Mouse (Mus musculus) small intestine, adult 2 months (tissue): ENCODE measurements around the gene Ap2b1. TPM values are rescaled to one million over a fixed set of nuclear protein-coding genes. Genes with fewer than 3 reads are reported as not detected.
A peak's percentile ranks its signal among the peaks of the same experiment; 100 is the strongest.
"Not testable (repeated sequence)": the region's sequence is repeated elsewhere in the genome, so short reads cannot be mapped to it uniquely, and the experiment has no call there.

ENCODE experiments used
- H3K27ac ChIP-seq: fragments of 200-500 bp; 2 replicates; pipeline ENCODE4 v1.5.1; 2012; ENCODE audit warnings: low read depth, low read length, control low read depth, inconsistent platforms; ENCODE audit not compliant: insufficient read depth
- H3K27me3 ChIP-seq: fragments of 200-500 bp; 2 replicates; pipeline ENCODE4 v1.6.1; 2012; ENCODE audit warnings: mild to moderate bottlenecking, moderate library complexity, low read length, inconsistent platforms; ENCODE audit not compliant: control insufficient read depth, insufficient read depth
- H3K36me3 ChIP-seq: fragments of 200-500 bp; 2 replicates; pipeline ENCODE4 v1.6.1; 2012; ENCODE audit warnings: mild to moderate bottlenecking, low read length, control low read depth, inconsistent platforms; ENCODE audit not compliant: control insufficient read depth, insufficient read depth
- H3K4me1 ChIP-seq: fragments of 200-500 bp; 2 replicates; pipeline ENCODE4 v1.6.1; 2012; ENCODE audit warnings: low read length, inconsistent platforms, mixed read lengths; ENCODE audit not compliant: control insufficient read depth, insufficient read depth, insufficient read length
- H3K4me3 ChIP-seq: fragments of 200-500 bp; 2 replicates; pipeline ENCODE4 v1.5.1; 2012; ENCODE audit warnings: low read depth, mild to moderate bottlenecking, control low read depth, inconsistent platforms, low read length, moderate library complexity
- CTCF ChIP-seq: fragments of 200-500 bp; IDR thresholded peaks from 2 replicates; pipeline ENCODE4 v1.5.1; 2012; ENCODE audit warnings: low read depth, mild to moderate bottlenecking, control low read depth, inconsistent platforms, low read length, moderate library complexity, mixed read lengths; ENCODE audit not compliant: insufficient replicate concordance, insufficient read length; ENCODE audit errors: extremely low read depth
- POLR2A ChIP-seq: fragments of 200-500 bp; IDR thresholded peaks from 2 replicates; pipeline ENCODE4 v1.6.1; 2012; ENCODE audit warnings: low read depth, mild to moderate bottlenecking, control low read depth, inconsistent platforms, low read length, moderate library complexity
- WGBS: fragments of 180-500 bp; shearing (Covaris S2); methylation state at CpG from one replicate; pipeline ENCODE4 v1.1.7; 2018; 5-methylcytosine and 5-hydroxymethylcytosine counted together
- polyA plus RNA-seq: library from polyadenylated mRNA; depleted of rRNA; stranded (reverse); fragments of >200 nt; gene quantifications from 2 replicates; pipeline ENCODE4 v1.2.3, GENCODE M21; 2012

Ap2b1 gene
- polyA plus RNA-seq, 1 experiment = 27.1 TPM

DNA sequence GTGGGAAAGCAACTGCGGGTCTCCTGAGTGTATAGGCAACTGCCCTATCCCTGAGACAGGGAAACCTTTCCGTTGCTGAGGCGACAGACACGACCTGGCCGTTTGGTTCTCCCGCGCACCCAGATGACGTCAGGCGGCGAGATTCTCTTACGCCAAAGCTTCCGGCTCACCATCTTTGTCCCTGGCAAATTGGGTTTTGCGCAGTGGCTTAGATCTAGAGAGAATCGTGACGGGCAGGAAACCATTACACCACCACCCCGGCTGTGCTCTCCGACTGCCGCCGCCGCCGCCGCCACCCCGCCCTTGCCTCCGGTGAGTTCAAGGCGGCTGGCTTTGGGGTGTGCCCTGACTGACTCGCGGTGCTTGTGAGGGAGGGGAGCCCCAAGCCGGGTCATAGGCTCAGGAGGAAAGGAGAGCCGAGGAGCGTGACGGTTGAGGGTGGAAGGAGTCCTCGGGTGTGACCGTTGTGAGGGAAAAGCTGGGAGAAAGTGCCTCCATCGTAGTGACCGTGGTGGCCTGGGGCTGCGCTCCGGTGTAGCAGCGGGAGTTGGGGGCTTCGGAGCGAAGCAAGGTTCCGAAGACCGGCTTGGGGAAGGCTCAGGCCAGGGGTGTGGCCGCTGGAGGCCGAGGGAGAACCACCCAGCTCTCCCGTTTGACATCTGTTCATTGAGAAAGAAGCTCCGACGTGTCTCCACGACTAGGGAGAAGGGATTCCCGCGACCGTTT, 3.9 kb downstream of the Ap2b1 start, which contains the start of gene Pex12:
Gene Pex12 (minus strand): TSS at position 61 of the 726 bp plus-strand sequence.
- Histone ChIP-seq H3K36me3 (no peaks in the 10 kb centered on the region), H3K27ac (peak within 1 kb of the TSS; percentile 95), H3K27me3 (no peaks in the 10 kb centered on the region), H3K4me1 (peaks cover 4% of the 10 kb centered on the region), H3K4me3 (peak within 1 kb of the TSS; percentile 82)
- under 1% methylated on average over 51 of the region's 51 CpGs for WGBS
- TF ChIP-seq CTCF (no peak), POLR2A (peak; percentile 47)

DNA sequence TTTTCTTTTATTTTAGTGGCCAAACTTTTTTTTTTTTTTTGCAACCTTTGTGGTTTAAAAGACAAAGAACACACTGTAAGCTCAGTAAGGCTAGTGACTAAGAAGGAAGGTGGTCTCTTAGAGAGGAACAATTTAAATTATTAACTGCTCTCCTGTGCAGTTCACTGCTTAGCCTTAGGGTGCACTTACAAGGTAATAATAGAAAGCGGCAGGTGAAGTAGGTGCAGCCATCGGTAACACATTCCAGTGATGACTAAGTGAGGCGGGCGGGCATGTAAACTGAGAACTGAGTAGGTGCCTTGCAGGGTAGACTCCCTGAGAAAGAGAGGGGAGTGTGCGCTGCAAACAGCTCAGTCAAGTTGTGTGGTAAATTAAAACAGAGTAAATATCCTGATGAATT, 4.9 kb downstream of the Ap2b1 start:
- no peaks in the 10 kb centered on the region for H3K27me3 ChIP-seq
- no peak overlapping the region for H3K27ac ChIP-seq
- WGBS = 20% methylated on average over 5 of the region's 5 CpGs
- peaks cover 4% of the 10 kb centered on the region for H3K36me3 ChIP-seq
- no peak overlapping the region for H3K4me3 ChIP-seq
- peaks cover 2% of the 10 kb centered on the region for H3K4me1 ChIP-seq
- TF ChIP-seq CTCF (no peak), POLR2A (no peak)

DNA sequence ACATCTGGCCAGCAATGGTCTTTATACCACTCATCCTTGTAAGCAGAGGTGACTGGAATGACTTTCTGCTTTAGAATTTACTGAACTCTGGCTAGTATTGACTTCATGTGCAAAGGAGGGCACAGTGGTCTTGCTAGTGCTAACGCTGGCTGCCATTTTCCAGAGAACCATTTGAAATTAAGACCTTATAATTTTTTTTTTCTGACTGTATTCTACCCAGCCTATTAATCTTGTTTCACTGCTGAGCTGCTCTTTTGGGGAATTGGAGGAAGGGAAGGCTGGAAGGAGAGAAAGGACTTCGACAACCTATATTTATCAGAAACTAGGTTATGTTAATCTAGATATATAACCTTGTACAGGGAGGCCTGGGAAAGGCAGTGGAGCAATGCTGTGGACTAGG, 5.7 kb downstream of the Ap2b1 start:
- TF ChIP-seq CTCF = no peak
- TF ChIP-seq POLR2A = no peak
- Histone ChIP-seq H3K36me3 (peaks cover 6% of the 10 kb centered on the region), H3K4me1 (peaks cover 2% of the 10 kb centered on the region), H3K27ac (no peak overlapping the region), H3K27me3 (no peaks in the 10 kb centered on the region), H3K4me3 (no peak overlapping the region)
- WGBS = 69% methylated on average over 2 of the region's 2 CpGs

DNA sequence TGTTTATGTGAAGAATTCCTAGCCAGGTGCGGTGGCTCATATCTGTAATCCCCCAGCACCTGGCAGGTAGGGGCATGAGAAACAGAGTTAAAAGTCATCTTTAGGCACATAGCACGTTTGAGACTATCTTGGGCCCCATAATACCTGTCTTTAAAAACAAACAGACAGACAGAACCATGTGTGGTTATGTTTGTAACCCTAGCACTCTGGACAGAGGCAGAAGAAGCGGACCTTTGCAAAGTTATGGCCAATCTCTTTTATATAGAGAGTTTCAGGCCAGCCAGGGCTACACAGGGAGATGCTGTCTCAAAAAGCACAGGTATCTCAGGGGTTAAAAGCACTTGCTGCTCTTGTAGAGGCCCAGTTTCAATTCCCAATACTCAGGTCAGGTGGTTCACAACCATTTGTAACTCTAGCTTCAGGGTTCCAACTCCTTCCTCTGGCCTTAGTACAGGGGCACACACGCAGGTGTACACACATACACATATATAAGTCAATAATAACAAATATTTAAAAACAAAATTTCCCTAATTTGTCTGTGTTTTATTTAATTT, 8.0 kb downstream of the Ap2b1 start:
- no peak overlapping the region for H3K27ac ChIP-seq
- no peak overlapping the region for H3K4me3 ChIP-seq
- H3K4me1 ChIP-seq = peaks cover 2% of the 10 kb centered on the region; the same call in 1 of the 2 replicates
- no peaks in the 10 kb centered on the region for H3K27me3 ChIP-seq
- peaks cover 11% of the 10 kb centered on the region for H3K36me3 ChIP-seq
- WGBS = 78% methylated on average over 4 of the region's 4 CpGs
- TF ChIP-seq POLR2A = no peak
- no peak for TF ChIP-seq CTCF

DNA sequence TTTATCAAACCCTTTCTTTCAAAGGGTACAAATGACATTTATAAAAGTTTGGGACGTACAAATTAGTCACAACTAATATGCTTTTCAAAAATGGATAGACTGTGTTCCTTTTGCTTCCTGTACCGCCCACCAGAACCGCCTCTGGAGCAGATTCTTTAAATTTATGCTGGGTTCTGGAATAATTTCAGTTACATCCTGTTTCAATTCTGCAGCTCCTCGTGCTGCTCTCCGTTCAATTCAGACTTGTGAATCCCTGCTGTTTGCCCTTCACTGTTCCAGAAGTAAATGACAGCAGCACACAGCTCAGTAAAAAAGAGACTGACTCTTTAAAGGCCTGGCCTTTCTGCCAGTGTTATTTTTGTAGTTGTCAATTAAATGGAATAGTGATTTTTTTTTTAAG, 13.6 kb downstream of the Ap2b1 start:
- peaks cover 26% of the 10 kb centered on the region for H3K36me3 ChIP-seq
- H3K4me1 ChIP-seq = no peaks in the 10 kb centered on the region
- no peak for TF ChIP-seq POLR2A
- TF ChIP-seq CTCF = no peak
- WGBS = 87% methylated on average over 5 of the region's 5 CpGs
- no peak overlapping the region for H3K4me3 ChIP-seq
- no peaks in the 10 kb centered on the region for H3K27me3 ChIP-seq
- H3K27ac ChIP-seq = no peak overlapping the region

DNA sequence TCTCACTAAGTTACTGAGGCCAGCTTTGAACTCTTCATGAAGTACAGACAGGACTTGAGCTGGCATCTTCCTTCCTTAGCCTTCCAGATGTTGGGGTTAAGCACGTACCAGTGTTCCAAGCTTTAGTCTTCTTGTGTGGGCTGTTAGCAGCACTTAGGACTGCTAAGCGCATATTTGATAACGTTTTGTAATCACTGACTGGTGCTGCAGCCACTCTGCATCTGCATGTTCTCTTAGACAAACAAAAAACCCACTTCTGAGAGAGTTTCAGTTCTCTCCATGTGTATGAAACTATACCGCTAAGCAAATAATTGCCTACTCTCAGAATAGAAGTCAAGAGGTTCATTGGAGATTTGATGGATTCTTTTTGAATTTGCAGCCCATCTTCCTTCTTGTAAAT, 20.2 kb downstream of the Ap2b1 start:
- TF ChIP-seq CTCF (no peak), POLR2A (no peak)
- H3K36me3 ChIP-seq = peaks cover 47% of the 10 kb centered on the region
- H3K27ac ChIP-seq = no peak overlapping the region
- H3K4me3 ChIP-seq = no peak overlapping the region
- H3K4me1 ChIP-seq = no peaks in the 10 kb centered on the region
- WGBS = 72% methylated on average over 4 of the region's 4 CpGs
- H3K27me3 ChIP-seq = no peaks in the 10 kb centered on the region

DNA sequence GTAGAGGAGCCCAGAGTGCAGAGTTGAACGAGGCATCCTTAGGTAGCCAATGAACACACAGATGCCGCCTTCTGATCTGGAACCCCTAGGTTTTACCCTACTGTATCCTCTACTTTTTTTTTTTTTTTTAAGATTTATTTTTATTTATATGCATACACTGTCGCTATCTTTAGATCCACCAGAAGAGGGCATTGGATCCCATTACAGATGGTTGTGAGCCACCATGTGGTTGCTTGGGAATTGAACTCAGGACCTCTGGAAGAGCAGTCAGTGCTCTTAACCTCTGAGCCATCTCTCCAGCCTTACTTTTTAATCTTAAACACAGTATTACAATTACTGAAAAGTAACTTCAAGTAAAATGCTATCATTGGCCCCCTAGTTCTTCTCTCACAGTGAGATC, 27.9 kb downstream of the Ap2b1 start:
- WGBS = 87% methylated on average over 3 of the region's 3 CpGs
- not testable (repeated sequence) for H3K27me3 ChIP-seq, H3K27ac ChIP-seq, H3K4me3 ChIP-seq, H3K4me1 ChIP-seq
- peaks cover 56% of the 10 kb centered on the region for H3K36me3 ChIP-seq
